Mouse (Mus musculus): ENCODE data around the gene Gm42878.

Gene Gm42878

GRCm38 (mm10) chr5:121544910-121545792 lies at the start of gene Gm42878, which contains the start of gene Adam1a:
Gm42878 (minus strand) TSS chr5:121545482.
Adam1a (minus strand) TSS chr5:121545482.
- in situ Hi-C loops (cut with MboI, MseI), result no loop called here

- in situ Hi-C loops (cut with MboI, MseI), result no loop called here
Observed at GRCm38 (mm10) chr5:121594714-121595313, 49.5 kb upstream of the Gm42878 start.

DNA sequence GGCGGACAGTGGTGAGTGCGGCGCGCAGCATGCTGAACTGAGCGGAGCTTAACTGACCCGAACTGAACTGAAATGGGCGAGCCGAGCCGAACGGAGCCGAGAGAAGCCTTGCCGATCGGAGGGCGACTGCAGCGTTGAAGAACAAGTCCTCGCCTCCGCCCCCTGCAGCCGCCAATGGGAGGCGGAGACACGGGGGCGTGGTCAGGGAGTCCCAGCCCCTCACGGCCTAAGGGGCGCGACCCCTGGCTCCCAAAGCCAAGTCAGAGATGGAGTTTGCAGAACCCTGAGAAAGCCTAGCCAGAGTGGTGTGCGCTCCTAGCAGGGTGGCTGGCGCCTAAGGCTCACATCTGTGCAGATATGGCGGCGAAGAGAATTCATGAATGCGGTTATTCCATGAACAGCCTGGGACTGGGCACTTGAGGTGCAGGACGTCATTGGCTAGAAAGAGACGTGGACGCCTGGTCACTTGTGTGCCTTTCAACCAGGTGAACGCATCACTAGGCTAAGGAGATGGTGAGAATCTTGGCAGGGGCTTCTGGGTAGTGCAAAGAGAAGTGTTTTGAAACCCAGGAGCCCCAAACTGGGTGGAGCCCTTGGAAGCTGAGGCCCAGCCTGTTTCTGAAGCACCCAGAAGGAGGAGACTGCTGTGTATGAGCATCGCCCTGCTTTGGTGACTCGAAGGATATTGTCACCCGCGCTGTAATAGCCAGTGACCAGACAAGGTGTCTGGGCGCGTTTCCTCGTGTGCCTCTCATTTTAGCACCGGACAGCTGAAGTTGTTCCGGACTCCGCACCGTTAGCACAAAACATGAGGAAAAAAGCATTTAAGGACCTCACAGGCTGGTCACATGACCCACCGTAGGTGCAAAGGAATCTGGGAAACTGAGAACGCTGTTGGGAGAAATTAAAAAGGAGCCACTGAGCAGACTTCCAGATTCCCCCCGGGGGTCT lies 48.4 kb upstream of the Gm42878 start, which contains the start of gene Aldh2:
Gene Aldh2, minus strand, starts transcription at position 374 of the 951 bp plus-strand sequence.
- in situ Hi-C loops (cut with MboI, MseI), result no loop called here

DNA sequence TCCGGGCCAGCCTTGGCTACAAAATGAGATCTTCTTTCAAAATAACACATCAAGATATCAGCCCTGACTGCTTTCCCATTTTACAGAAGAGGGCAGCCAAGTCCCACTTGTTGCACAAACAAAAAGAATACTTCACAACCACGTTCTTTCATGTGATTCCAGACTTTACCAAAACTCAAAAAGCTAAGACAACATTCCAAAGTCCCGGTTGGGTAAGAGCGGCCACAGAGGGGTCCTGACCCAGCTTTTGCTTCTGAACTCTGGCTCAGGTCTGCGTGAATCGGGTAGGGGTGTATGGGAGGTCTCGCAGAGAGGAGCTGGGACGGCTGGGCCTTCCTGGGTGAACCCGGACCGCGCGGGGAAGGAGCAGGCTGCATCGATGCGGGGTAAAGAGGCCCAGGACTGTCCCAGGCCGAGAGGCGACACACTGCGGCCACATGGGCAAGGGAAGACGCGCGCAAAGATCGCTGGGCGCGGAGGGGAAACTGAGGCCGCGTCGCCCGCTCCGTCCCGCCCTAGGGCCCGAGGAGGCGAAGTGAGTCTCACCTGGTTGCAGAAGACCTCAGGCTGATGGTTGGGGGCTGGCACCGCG lies 47.6 kb upstream of the Gm42878 start:
- in situ Hi-C loops (cut with MboI, MseI), result no loop called here

DNA sequence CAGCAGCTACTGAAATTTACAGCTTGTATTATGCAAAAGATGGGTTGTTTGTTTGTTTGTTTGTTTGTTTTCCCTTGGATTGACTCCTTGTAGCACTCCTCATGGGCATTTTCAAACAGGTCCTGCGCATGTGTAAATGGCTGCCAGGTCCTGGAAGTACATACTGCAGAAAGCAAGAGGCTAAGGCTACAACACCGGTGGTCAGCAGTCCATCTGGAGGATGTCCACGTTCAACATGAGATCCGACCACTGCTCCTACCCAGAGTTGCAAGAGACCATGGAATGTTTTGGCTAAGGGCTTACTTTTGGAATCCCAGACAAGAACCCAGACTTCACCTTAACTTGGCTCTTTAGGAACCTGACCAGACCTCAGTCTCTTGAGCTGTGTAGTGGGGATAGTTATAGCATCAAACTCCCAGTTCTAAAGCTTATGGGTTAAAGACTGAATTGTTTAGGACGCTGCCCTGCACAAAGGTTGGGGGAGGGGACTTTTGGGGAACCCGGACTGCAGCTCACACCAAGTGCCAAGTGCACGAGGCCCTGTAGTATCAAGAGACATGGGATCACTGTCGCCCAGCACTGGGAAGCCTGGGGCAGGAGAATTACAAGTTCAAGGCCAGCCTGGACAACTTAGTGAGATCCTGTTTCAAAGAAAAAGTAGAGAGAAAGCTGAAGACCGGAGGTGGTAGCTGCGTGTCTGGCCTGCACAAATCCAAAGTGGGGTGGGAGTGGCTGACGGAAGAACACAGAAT lies 47.0 kb upstream of the Gm42878 start:
- in situ Hi-C loops (cut with MboI, MseI), result no loop called here

- in situ Hi-C loops (cut with MboI, MseI), result no loop called here
Observed at GRCm38 (mm10) chr5:121591417-121592063, 46.3 kb upstream of the Gm42878 start.

DNA sequence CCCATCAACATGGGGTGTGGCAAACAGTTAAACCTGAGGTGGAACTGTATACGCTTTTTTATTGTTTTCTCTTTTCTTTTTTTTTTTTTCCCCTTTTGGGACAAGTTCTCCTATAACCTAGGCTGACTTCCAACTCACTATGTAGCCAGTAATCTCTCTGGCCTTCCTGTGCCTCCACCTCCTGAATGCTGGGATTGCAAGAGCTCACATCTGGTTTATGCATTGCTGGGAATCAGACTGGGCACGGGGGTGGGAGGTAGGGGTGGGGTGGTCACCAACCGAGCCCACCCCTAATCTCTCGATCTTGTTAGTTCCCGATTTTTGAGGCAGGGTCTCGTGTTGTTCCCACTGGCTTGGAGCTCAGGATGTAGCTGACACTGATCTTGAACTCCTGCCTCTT lies 44.6 kb upstream of the Gm42878 start:
- in situ Hi-C loops (cut with MboI, MseI), result no loop called here

GRCm38 (mm10) chr5:121586400-121587039 lies 41.2 kb upstream of the Gm42878 start:
- in situ Hi-C loops (cut with MboI, MseI), result no loop called here

- in situ Hi-C loops (cut with MboI, MseI), result no loop called here
Observed at GRCm38 (mm10) chr5:121585699-121586098, 40.4 kb upstream of the Gm42878 start.

DNA sequence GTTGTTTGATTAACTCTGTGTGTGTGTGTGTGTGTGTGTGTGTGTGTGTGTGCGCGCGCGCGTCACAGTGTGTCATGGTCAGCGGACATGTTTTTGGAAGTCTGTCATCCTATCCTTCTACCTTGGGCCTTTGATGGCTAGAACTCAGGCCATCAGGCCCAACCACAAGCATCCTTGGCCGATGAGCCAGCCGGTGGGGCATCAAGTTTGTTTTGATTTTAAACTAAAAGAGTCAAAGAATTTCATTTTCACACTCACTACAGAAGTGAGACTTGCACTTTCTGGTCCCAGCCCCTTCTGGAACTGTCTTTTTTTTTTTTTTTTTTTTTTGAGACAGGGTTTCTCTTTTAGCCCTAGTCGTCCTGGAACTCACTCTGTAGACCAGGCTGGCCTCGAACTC lies 39.7 kb upstream of the Gm42878 start:
- in situ Hi-C loops (cut with MboI, MseI), result no loop called here

GRCm38 (mm10) chr5:121583765-121584501 lies 38.7 kb upstream of the Gm42878 start:
- in situ Hi-C loops (cut with MboI, MseI), result no loop called here

GRCm38 (mm10) chr5:121581945-121582344 lies 36.7 kb upstream of the Gm42878 start:
- in situ Hi-C loops (cut with MboI, MseI), result no loop called here

- in situ Hi-C loops (cut with MboI, MseI), result no loop called here
Observed at GRCm38 (mm10) chr5:121576927-121577488, 31.7 kb upstream of the Gm42878 start.

DNA sequence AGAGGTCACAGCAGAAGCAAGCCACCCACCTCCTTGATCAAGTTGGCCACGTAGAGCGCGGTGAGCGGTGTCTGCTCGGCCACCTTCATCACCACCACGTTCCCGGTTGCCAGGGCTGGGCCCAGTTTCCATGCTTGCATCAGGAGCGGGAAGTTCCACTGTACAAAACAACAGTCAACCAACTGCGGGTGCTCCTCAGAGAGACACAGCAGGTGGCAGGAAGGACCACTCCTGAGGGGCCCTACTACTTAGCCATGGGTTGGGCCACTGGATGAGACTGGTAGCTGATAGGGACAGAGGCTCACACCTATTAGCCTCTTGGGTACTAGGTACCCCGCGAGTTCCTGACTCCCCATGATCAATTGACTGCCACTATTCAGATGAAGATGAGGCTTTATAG lies 30.6 kb upstream of the Gm42878 start:
- in situ Hi-C loops (cut with MboI, MseI), result no loop called here

GRCm38 (mm10) chr5:121574145-121574544 lies 28.9 kb upstream of the Gm42878 start:
- in situ Hi-C loops (cut with MboI, MseI), result no loop called here

- in situ Hi-C loops (cut with MboI, MseI), result no loop called here
Observed at GRCm38 (mm10) chr5:121570787-121571186, 25.5 kb upstream of the Gm42878 start.

DNA sequence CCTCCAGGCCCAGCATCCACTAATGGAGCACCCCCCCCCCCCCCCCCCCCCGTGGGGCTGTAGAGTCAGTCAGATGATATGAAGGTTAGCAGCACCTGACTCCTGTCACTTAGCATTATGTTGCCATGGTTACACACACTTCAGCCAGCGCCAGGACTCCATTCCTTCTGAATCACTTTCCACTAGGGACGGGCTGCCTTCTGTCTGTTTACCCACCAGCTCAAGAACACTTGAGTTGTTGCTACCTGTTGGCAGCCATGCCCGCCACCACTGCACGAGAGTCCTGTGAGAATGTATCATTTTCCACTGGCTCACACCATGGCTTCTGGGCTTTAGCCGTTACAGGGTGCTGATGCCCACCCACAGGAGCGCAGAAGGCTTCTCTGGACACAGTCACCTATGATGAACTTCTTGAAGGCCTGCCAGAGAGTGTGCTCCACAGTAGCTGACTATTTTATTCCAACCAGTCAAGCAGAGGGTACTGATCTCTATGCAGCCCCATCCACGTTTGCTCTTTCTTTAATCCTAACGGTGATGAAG lies 24.7 kb upstream of the Gm42878 start:
- in situ Hi-C loops (cut with MboI, MseI), result no loop called here

DNA sequence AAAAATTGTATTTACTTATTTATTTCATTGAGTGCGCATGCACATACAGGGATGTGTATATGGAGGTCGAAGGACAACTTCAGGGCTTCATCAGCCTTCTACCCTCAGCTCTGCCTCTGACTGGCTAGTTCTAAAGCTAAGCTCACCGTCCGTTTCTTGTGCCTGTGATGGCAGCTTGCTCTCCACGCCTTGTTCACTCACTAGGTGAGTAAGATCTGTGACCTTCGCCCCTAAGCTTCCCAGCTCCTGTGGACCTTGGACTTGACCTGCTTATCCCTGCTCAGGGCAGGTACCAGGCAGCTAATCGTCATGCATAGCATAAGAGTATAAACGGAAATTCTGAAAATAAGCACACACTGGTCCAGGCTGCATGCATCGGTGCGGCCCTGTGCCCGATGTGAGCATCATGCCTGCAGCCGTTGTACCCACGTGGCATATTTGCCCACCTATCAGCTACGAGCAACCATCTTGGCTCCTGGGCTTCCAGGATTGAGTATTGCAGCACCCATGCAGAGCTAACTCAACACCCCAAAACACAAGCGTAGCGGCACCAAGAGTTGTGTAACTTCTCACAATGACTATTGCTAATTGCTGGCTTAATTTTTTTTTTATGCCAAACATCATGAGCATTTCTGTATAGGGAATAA lies 20.9 kb upstream of the Gm42878 start:
- in situ Hi-C loops (cut with MboI, MseI), result no loop called here

Data from regulatory T cell (primary cell).